Mouse (Mus musculus): Measurements from ENCODE around the gene Ache.

The Ache gene

GRCm38 (mm10) chr5:137335066-137335465 is 47.7 kb downstream of the Ache start:
- no peak for DNase-seq

DNA sequence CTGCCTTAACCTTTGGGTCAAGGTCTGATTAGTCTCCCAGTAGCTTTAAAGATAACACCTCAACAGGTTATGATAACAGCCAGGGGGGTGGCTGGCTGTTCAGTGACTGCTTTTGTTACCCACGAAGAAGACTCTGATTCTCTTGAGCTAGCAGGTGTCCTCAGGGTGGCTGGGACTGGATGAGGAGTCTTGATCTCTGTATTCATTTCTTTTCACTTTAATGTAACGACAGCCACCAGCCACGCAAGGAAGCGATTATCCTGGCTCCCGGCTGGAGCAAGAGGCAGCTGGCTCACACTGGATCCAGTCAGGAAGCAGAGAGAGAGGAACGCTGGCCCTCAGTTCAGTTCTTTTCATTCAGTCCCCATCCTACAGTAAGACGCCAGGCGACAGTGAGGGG is 49.9 kb downstream of the Ache start:
- DNase-seq, result no peak

DNA sequence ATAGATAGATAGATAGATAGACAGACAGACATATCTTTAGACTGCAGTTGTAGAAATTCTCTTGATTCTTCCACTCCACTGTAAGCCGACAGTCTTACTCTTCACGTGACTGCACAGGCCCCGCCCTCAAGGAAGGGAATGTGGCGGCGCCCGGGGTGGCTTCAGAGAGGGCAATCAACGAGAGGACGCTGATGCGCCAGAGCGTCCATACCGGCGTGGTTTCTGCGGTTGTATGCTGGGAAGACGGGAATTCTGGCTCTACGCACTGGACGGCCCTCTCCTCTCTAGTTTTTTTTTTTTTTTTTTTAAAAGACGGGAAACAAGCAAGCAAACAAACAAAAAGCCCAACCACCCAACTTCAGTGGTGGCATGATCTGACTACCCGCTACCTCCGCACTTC is 50.9 kb downstream of the Ache start:
- peak; percentile 95 to 97 for DNase-seq

DNA sequence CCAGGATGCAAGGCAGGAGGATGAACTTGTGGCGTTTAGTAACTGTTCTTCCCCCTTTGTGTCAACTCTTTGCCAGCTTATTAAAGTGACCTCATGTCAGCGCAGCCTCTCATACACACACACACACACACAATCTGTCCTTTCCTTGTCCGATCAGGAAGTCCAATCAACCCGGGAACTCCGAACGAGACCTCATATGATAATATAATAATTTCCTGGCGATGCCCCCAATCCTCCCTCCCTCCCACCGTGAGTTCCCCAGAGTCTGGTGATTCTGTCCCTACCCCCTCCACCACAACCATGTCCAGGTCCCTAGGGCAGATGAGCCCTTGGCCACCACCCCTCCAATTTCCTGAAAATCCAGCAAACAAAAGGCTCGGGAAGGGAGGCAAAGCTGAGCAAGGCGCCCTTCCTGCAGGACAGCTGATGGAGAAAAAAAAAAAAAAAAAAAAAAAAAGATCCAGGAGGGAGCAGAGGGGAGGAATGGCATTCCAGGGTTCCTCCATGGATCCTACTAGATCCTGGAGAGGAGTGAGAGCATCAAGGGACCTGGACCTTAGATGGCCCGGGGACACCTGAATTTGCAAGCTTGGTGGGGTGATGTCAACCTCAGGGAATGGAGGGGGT is 51.5 kb downstream of the Ache start:
- DNase-seq, result peak; percentile 72 to 79

- peak; percentile 67 to 68 for DNase-seq
These were observed 52.1 kb downstream of the Ache start for GRCm38 (mm10) chr5:137339290-137339979.

DNA sequence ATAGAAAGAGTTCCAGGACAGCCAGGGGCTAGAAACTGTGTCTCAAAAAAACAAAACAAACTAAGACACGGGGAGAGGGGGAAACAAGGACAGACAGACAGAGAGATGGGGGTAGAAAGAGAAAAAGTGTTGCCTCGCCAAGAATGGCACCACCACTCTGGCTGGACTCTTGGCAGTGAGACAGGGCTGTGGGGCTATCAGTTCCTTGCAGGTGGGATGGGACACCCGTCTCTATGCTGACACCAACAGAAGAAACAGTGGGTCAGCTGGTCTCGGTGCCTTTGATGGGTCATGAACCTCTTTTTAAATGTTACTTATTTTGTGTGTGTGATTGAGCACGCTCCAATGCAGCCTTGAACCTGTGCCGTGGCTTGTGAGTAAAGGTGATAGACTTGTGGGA is 52.9 kb downstream of the Ache start:
- DNase-seq, result no peak

DNA sequence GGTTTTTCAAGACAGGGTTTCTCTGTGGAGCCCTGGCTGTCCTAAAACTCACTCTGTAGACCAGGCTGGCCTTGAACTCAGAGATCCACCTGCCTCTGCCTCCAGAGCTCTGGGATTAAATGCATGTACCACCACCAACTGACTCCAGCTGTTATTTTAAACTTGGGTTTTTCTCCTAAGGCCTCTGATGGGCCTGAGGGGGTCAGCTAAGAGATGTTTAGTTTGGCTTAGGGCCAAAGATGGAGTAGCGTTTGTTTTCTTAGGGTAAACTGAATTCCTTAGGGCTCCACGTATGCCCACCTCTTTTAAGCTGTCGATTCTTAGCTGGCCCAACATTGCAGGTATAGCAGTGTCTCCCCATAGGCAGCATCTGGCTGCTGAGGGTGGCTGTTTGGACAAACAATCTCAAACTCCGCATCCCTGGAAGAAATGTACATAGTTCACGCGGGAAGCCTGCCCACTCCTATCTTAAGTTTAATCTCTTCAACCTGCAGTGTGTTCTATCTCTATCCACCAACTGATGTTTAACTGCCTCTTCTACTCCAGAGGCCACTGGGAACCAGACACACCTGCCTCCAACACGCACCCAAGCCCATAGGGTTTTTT is 55.2 kb downstream of the Ache start:
- no peak for DNase-seq

- DNase-seq, result no peak
These were observed 56.1 kb downstream of the Ache start for GRCm38 (mm10) chr5:137343412-137343811.

DNA sequence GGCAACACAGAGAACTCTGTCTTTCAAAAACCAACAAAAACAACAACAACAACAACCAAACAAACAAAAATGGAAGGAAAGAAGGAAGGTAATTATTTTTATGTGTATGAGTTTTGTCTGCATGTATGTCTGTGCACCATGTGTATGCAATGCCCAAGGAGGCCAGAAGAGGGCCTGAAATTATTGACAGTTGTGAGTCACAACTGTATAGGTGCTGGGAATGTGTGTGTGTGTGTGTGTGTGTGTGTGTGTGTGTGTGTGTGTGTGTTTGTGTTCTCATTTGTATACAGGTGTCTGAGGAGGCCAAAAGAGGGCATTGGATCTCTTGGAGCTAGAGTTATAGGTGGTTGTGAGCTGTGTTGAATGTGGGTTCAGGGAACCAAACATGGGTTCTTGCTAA is 56.5 kb downstream of the Ache start:
- DNase-seq, result no peak

Data from cerebellum, postnatal 10 days (tissue).